16 mouse cellular contexts compared by ENCODE assay signal in the genomic region with DNA sequence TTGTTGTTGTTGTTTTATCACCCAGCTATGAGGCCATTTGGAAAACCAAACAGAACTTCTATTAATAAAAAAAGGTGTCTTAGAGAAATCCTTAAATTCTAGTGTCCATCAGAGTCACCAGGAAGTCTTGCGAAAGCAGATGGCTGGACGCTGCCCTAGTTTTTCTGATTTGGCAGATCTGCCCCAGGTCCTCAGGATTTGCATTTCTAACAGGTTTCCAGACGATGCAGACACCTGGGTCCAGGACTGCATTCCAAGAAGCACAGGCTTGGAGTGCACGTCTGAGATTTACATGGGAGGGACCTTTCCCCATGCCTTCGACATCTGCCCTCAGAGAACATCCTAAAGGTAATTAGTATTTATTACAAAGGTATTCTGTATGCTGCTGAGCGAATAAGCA.
DNase-seq lines count a peak whose midpoint lies in the region; ATAC-seq and TF ChIP-seq lines count a peak whose summit lies in the region.
"Had no signal": no experiment of that assay in that cellular context is flagged by ENCODE, and none has a peak within 500 bp of the region (broad histone marks: within the 10 kb centered on the region; RNA-seq: fewer than 3 reads in every experiment).

No protein-coding gene starts in this region.

- H3K4me1 ChIP-seq in cerebellum, adult 2 months (ENCODE audit: control insufficient read depth, insufficient read depth, low read length) = peaks cover 8% of the 10 kb centered on the region; the same call in 1 of the 2 replicates
- no peaks in the 10 kb centered on the region for H3K4me1 ChIP-seq in midbrain, embryonic 15.5 days
- H3K4me1 ChIP-seq in forebrain, embryonic 16.5 days (replicated peaks; ENCODE audit: control insufficient read depth, insufficient read depth, low read length) = peaks cover 4% of the 10 kb centered on the region
- H3K4me1 ChIP-seq: embryonic facial prominence, embryonic 12.5 days; heart, embryonic 13.5 days; hindbrain, embryonic 13.5 days had no signal

- TF ChIP-seq CTCF in cerebellum, adult 2 months (IDR thresholded peaks at IDR 0.05; ENCODE audit: borderline replicate concordance, insufficient read depth, low read depth, low read length) = no peak
- TF ChIP-seq CTCF in left cerebral cortex, adult 2 months (IDR thresholded peaks at IDR 0.05) = no peak

- no peaks in the 10 kb centered on the region for H3K36me3 ChIP-seq in midbrain, embryonic 15.5 days (replicated peaks)
- H3K36me3 ChIP-seq in forebrain, embryonic 16.5 days (ENCODE audit: control insufficient read depth, insufficient read depth) = no peaks in the 10 kb centered on the region
- H3K36me3 ChIP-seq: embryonic facial prominence, embryonic 12.5 days; forebrain, embryonic 15.5 days; heart, embryonic 13.5 days; hindbrain, embryonic 13.5 days had no signal

- no peak overlapping the region for H3K4me2 ChIP-seq in midbrain, embryonic 15.5 days
- H3K4me2 ChIP-seq in forebrain, embryonic 16.5 days (ENCODE audit: low read length) = no peak overlapping the region
- H3K4me2 ChIP-seq: embryonic facial prominence, embryonic 12.5 days; forebrain, embryonic 15.5 days; heart, embryonic 13.5 days; hindbrain, embryonic 13.5 days had no signal

- no peak overlapping the region for H3K4me3 ChIP-seq in cerebellum, adult 2 months (replicated peaks; ENCODE audit: insufficient read depth, low read depth, low read length)
- H3K4me3 ChIP-seq in midbrain, embryonic 15.5 days = no peak overlapping the region
- no peak overlapping the region for H3K4me3 ChIP-seq in forebrain, embryonic 16.5 days (replicated peaks; ENCODE audit: low read length)
- no peak overlapping the region for H3K4me3 ChIP-seq in left cerebral cortex, adult 2 months
- H3K4me3 ChIP-seq: embryonic facial prominence, embryonic 12.5 days; forebrain, embryonic 15.5 days; heart, adult 2 months; heart, embryonic 13.5 days; hindbrain, embryonic 13.5 days had no signal

- H3K27me3 ChIP-seq in cerebellum, adult 2 months (ENCODE audit: control insufficient read depth, insufficient read depth, low read length) = no peaks in the 10 kb centered on the region
- no peaks in the 10 kb centered on the region for H3K27me3 ChIP-seq in midbrain, embryonic 15.5 days (replicated peaks)
- H3K27me3 ChIP-seq in forebrain, embryonic 16.5 days (replicated peaks; ENCODE audit: control insufficient read depth, insufficient read depth, low read length) = no peaks in the 10 kb centered on the region
- H3K27me3 ChIP-seq: embryonic facial prominence, embryonic 12.5 days; forebrain, embryonic 15.5 days; heart, embryonic 13.5 days had no signal

- no peak for TF ChIP-seq POLR2A in cerebellum, adult 2 months (IDR thresholded peaks at IDR 0.05; ENCODE audit: borderline replicate concordance, insufficient read depth, low read length)

- H3K9me3 ChIP-seq in midbrain, embryonic 15.5 days = no peaks in the 10 kb centered on the region
- H3K9me3 ChIP-seq in forebrain, embryonic 16.5 days (ENCODE audit: control insufficient read depth, low read length) = no peaks in the 10 kb centered on the region
- H3K9me3 ChIP-seq: embryonic facial prominence, embryonic 12.5 days; forebrain, embryonic 15.5 days; heart, embryonic 13.5 days; hindbrain, embryonic 13.5 days had no signal

- intact Hi-C loops in left cerebral cortex, postnatal 4 days (cut with DNase I) = no loop called here
- intact Hi-C loops in left cerebral cortex, adult 2 months (cut with DNase I) = no loop called here

- DNase-seq in left cerebral cortex, postnatal 4 days = peak; percentile 23
- DNase-seq in left cerebral cortex, adult 8-10 months (ENCODE audit: low spot score in 2 of 2) = no peak
- DNase-seq in cerebellum, adult 2 months = peak; percentile 63 to 84
- DNase-seq in cerebellum, postnatal 10 days = peak; percentile 83 to 84
- DNase-seq in heart, adult 8-10 months (ENCODE audit: low spot score) = no peak
- no peak for DNase-seq in left cerebral cortex, adult 2 months (ENCODE audit: extremely low spot score in 1 of 2, low spot score in 2 of 2)
- DNase-seq: adrenal gland, postnatal 10 days; gastrocnemius, postnatal 14 days; heart, adult 2 months had no signal

- no peak for ATAC-seq in midbrain, embryonic 15.5 days (replicated peaks)
- ATAC-seq in forebrain, embryonic 16.5 days = no peak
- ATAC-seq: forebrain, embryonic 15.5 days; intestine, embryonic 16.5 days had no signal

- no peak overlapping the region for H3K27ac ChIP-seq in cerebellum, adult 2 months (ENCODE audit: insufficient read depth, low read length)
- H3K27ac ChIP-seq in midbrain, embryonic 15.5 days = no peak overlapping the region
- H3K27ac ChIP-seq in forebrain, embryonic 16.5 days (ENCODE audit: low read length) = no peak overlapping the region
- H3K27ac ChIP-seq in left cerebral cortex, adult 2 months = no peak overlapping the region
- H3K27ac ChIP-seq: embryonic facial prominence, embryonic 12.5 days; forebrain, embryonic 15.5 days; heart, adult 2 months; heart, embryonic 13.5 days; hindbrain, embryonic 13.5 days had no signal

- 17% methylated on average over 6 of the region's 6 CpGs for WGBS in cerebellum, adult 2 months
- 74% methylated on average over 6 of the region's 6 CpGs for WGBS in midbrain, embryonic 15.5 days
- WGBS in forebrain, embryonic 16.5 days = 73% methylated on average over 6 of the region's 6 CpGs

- H3K9ac ChIP-seq in midbrain, embryonic 15.5 days = no peak overlapping the region
- H3K9ac ChIP-seq in forebrain, embryonic 16.5 days (replicated peaks; ENCODE audit: low read depth, low read length) = no peak overlapping the region
- H3K9ac ChIP-seq: embryonic facial prominence, embryonic 12.5 days; forebrain, embryonic 15.5 days; heart, embryonic 13.5 days; hindbrain, embryonic 13.5 days had no signal

Comparison
In these comparisons a context has a peak if more than half of its experiments do, and no peak if none do; other contexts are left out.
1. DNase-seq: peak in left cerebral cortex, postnatal 4 days (single experiment), cerebellum, adult 2 months (2 of 2) and cerebellum, postnatal 10 days (2 of 2); none in left cerebral cortex, adult 8-10 months (0 of 2), heart, adult 8-10 months (single experiment) and left cerebral cortex, adult 2 months (0 of 2).